Mouse (Mus musculus): ENCODE results near the gene Cep128.

The Cep128 gene

DNA sequence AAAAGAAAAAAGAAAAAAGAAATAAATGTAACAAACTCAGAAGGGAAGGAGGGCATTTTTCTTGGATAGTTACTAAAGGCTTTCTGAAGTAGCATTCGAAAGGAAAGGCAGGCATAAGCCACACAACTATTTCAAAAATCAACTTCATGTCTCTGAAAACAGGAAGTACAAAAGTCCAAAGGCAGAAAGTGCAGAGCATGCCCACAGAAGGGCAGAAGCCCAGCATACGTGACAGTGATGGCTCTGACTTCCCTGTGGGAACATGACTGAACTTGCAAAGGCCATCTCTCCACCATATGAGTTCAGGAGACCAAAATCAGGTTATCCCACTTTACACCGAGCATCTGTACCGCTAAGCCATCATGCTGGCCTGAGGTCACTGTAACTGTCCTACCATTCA lies 71.6 kb downstream of the Cep128 start:
- no peak for DNase-seq (ENCODE audit: extremely low read depth, insufficient read length, low spot score)

DNA sequence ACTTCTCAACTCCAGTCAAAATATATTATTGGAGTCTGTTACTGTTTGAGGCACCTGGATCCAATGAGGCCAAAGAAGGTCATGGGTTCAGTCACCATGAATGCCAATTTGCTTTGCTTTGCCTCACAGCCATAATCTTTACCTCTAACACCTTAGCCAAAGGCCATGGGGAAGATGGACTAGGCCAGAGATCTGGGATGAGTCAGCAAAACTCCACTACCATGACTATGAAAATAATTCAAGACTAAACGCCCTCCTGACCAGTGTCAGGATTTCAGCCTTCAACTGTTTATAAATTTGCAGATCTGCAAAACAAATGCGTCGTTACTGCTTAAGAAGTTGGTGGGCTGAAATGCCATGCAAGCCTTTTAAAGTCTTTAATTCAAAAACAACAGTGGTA lies 76.5 kb downstream of the Cep128 start:
- DNase-seq (ENCODE audit: extremely low read depth, insufficient read length, low spot score): no peak

DNA sequence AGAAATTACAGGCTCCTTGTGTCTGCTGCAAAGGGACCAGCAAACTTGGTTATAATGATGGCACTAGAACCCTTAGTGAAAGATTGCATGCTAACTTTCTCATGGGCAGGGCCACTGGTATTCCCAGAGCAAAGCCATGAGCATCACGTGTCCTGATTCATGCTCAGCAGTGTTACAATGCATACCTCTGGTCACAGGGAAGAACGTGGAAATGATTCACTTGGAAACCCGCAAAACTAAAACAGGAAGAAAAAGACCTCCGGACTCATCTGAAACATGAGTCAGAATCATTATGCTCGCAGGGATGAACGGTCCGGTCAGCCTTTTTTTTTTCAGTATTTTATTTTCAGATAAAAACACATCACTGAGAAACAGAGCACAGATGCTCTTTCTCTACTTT lies 78.4 kb downstream of the Cep128 start:
- DNase-seq (ENCODE audit: extremely low read depth, insufficient read length, low spot score): peak; percentile 61

DNA sequence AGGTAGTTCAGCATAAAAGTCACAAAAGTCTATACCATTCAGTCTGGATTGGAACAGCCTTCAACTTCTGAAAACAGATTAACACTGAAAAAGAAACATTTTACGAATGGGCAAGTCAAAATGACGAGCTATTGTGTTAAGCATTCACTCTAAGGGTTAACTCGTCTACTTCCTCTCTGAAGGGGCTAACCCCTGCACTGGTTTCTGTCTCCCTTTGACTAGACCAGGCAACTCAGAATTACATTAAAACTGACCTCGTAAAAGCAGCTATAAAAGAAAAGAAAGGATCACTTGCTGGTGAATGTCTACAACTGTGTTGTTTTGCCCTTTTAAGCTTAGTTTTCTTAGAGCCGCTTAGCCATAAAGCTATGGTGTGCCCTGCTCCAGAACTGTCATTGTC lies 79.2 kb downstream of the Cep128 start:
- no peak for DNase-seq (ENCODE audit: extremely low read depth, insufficient read length, low spot score)

DNA sequence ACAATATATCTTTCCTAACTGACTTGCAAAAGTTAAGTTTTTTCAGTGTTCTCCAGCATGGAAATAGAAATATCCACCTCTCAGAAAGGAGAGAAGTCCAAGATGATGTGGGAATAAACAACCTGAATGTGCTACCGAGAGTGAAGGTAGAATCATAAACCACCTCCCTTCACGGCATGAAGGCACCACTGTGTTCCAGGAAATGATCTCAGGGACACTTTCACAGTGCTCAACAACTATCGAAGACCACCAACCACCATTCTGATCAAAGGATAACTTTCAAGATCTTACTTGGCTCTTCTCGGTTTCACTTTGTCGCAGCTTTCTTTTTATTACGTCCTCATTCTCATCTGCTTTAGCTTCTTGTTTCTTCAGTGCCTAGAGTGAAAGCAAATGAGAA lies 85.5 kb downstream of the Cep128 start:
- no peak for DNase-seq (ENCODE audit: extremely low read depth, insufficient read length, low spot score)

DNA sequence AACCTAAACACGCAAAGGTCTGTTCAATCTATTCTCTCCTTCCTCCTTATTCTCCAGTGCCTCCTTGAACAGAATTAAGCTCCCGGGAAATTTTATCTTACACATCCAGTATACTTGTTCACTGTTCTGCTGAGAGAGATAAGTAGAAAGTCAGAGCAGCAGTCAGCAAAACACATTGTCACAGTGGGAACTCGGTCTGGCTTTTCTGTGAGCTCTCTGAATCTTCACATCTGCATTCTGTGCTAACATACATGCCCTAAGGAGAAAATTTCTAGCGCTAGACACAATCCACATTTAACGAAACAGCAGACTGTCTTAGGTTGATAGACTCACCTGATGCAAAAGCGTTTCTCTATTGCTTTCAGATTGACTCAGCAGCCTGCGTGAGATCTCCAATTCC lies 88.3 kb downstream of the Cep128 start:
- DNase-seq (ENCODE audit: extremely low read depth, insufficient read length, low spot score): no peak

DNA sequence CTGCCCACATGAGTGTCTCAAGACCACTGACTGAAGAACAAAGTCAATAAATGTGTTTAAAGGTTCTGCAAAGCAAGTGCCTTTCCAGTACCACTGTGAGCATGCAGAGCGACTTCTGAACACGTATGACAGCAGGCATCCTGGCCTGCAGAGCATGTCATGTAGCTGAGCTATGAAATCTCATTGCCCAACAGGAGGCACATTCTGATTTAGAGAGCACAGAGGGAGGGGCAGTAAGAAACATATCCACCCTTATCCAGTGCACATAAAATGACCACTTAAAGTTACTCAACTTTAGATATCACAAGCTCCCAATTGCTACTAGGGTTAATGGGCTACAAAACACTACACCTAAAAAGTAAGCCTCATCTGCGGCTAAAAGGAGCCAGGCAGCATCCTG lies 88.8 kb downstream of the Cep128 start:
- DNase-seq (ENCODE audit: extremely low read depth, insufficient read length, low spot score): no peak

DNA sequence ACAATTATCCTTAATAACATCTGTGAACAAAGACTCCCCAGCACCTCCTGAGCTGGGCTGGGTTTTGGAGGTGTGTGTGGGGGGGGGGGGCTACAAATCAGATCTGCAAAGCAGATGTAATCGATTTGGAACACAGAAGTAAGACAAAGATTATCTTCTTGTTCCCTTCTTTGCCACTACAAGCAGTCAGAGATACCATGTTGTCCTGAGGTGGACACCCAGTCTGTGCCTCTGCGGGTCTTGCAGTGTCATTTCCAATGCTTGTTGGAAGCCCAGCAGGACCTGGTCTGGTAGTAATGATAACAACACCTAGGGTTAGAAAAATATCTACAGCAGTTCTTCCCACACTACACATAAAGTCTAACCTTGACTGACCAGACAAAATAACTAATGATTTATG lies 110.3 kb downstream of the Cep128 start:
- DNase-seq (ENCODE audit: extremely low read depth, insufficient read length, low spot score): no peak

DNA sequence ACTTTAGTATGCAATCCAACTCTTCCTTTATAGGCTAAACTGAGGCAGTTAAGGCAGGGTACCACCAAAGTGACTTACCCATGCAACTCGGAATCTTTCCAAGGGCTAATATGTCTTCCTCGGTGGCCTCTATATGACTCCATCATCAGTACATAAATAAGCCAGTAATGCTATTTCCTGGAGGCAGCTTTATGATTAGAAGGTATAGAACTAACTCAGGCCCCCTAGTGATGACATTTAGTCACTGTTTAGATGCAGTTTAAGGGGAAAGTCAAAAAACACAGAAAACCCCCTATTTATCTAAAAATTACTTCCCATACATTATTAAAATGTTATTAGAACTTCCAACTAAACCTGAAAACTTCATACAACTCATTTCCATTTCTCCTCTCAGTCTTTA lies 114.6 kb downstream of the Cep128 start:
- DNase-seq (ENCODE audit: extremely low read depth, insufficient read length, low spot score): no peak

DNA sequence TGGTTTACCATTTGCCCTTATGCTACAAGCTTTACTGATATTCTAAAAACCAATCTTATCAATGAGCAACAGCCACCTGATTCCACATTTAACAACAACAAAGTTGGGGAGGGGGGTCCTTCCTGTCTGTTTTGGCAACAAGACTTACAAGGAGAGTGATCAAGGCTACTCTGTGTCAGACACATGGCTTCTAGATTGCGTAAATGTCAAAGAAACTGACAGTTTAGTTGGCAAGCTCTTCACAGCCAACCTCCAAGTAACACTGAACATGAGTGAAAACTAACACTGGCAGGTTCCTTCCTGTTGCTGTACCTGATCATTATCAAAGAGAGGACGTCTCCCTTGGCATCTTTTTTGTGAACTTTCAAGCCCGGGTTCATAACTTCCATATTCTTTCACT lies 115.2 kb downstream of the Cep128 start:
- DNase-seq (ENCODE audit: extremely low read depth, insufficient read length, low spot score): no peak

DNA sequence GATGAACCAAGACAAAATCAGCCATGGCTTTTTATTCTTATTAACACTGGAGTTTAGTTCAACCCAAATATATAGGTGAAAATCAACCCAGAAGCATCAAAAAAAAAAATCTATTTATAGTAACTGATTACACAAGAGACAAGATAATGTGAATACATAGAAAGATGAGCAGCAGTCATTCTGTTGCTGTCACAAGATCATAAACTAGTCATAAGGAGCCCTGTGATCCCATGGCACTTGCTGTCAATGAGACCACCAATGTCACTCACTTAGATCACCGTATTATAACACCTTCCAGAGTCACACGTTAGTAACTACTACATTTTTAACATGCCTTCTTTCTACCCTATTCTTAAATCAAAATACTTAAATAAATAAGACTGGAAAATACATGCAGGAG lies 118.2 kb downstream of the Cep128 start:
- DNase-seq (ENCODE audit: extremely low read depth, insufficient read length, low spot score): no peak

DNA sequence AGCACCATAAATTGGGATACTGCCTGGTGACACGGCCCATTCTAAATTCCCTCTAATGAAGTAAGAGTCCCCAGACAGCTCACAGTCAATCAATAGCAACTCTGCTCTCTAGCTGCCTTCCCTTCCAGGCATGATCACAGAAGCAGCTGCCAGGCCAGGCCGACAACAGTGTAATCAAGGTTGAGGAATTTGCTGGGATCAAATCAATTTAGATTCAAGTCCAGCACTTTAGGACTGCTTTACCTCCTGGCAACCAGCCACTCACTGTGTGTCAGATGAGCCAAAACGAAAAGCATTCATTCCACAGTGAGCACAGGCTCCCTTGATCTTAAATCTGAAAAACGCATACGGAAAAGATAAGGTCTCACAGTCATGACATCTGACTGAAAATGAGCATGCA lies 118.7 kb downstream of the Cep128 start:
- no peak for DNase-seq (ENCODE audit: extremely low read depth, insufficient read length, low spot score)

DNA sequence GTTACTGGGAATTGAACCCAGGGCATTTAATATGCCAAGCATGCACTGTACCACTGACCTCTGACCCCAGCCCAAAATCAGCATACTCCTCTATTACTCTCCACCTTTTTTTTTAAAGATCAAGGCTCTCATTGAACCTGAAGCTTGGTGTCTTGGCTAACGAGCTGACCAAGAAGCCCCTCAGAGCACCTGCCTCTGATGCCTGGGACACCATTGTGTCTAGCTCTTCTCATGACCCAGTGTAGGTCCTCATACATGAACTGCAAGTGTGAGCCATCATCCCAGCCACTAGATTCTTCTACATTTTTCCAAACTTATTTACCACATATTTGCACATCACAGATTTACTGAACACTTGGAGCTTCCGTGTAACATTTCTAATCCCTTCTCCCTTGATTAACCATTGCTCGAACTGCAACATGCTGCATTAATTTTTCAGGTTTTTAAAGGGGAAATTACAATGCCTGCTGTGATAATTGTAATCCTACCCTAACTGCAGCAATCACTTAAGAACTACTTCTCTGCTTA lies 119.3 kb downstream of the Cep128 start:
- no peak for DNase-seq (ENCODE audit: extremely low read depth, insufficient read length, low spot score)

DNA sequence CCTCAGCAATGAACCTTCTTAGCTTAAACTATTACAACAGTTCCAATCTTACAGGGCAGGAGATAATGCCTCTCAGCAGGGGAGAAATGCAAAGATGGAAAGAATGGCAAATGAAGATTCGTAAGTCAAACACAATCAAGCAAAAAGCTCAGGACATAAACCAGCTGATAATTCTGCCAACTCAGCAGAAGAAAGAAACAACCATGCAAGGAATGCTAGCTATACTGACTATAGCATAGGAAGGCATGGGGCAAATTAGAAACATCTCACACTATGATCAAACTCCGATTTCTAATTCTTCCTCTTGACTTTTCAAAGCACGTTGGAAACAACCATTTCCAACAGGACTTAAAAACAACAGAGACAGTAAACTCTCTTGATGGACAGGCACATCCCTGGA lies 120.5 kb downstream of the Cep128 start:
- no peak for DNase-seq (ENCODE audit: extremely low read depth, insufficient read length, low spot score)

DNA sequence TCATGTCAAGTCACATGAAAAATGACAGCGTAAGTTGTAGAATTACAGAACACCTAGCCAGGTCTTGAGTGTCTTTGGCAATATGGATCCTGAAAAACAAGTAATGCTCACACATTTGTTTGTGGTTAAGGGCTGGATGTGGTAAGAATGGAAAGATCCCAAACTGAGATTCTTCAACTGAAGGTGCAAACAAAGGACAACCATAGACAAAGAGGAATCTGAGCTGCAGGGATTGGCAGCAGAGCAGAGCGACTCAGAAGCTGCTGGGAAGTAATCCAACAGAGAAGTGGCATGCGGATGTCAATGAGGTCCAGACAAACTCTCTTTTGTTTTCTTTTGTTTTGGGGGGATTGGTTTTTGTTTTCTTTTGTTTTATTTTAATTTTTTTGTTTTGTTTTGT lies 121.4 kb downstream of the Cep128 start:
- DNase-seq (ENCODE audit: extremely low read depth, insufficient read length, low spot score): no peak

DNA sequence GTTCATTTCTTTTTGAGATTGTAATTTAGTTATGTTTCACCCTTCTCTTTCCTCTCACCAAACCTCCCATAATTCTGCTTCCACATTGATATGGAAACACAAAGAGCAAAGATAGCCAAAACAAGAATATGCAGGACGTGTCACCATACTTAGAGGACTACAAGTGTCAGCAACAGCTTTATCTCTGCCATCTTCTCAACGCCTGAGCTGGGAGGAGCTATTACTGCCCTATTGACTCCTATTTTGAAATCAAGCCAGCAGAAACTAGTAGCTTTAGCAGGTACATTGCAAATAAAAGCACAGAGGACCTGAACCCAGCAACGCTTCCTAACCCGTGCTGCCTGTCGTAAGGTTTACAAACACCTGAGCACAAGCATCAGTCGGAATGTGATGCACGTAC lies 127.9 kb downstream of the Cep128 start:
- no peak for DNase-seq (ENCODE audit: extremely low read depth, insufficient read length, low spot score)

DNA sequence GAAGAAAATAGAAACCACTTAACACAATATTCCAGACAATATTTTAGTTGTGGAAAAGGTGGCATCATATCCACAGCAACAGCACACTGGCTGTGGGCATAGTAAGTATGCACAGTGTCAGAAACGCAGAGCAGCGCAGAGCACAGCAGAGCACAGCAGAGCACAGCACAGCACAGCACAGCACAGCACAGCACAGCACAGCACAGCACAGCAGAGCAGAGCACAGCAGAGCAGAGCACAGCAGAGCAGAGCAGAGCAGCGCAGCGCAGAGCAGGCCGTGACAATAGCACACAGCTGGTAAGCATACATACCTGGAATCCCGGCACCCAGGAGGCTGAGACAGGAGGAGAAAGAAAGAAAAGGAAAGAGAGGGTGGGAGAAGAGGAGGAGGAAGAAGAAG lies 129.4 kb downstream of the Cep128 start:
- peak; percentile 11 for DNase-seq (ENCODE audit: extremely low read depth, insufficient read length, low spot score)

DNA sequence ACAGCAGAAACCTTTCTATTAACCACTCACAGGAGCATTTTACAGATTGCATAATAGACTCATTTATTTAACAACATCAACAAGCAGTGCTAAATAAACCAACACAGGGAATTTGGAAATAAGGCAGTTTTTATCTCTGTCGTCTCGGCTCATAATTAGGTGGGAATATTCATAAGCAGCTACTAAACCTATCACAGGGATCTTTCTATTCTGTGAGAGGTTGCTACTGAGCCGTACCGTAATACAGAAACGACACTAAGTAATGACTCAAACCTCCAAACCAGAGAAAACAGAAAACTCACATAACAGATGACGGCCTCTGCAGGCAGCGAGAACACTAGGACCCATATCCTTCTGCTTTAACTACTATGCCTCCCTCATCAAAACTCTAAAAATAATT lies 163.6 kb downstream of the Cep128 start:
- DNase-seq (ENCODE audit: extremely low read depth, insufficient read length, low spot score): no peak

DNA sequence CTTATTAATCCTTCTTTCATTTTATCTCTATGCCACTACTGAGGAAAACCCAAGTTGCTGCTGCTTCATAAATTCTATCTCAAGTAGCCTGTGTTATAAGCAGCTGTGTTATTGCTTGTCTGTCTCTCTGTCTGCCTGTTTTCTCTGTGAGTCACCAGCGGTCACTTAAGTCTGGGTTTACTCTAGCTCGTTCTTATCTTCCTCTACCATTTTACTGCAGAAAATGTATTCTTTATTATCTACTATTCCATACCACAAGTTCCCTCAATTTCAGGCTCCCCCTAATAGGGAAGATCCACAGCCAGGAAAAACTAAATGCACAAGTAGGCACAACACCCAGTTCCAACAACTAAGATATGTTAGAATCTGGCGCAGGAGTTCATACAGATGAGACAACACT lies 178.7 kb downstream of the Cep128 start:
- DNase-seq (ENCODE audit: extremely low read depth, insufficient read length, low spot score): no peak

DNA sequence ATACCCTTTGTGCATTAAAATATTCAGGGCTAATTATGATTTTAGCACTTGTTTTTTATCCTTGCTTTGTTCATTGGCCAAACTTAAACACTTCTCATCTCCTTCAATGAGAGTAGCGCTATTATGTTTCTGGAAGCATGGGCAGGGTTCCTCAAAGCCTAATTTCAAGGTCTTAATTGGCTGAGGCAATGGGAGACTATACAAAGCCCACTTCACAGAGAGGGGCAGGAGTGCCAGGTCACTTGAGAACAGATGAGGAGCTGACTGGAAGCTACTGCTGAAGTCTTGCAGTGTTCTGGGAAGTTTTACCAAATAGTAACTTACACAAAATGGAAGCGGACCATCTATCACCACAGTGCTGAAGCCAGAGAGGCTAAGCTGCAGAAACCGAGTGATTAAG lies 179.9 kb downstream of the Cep128 start:
- no peak for DNase-seq (ENCODE audit: extremely low read depth, insufficient read length, low spot score)

DNA sequence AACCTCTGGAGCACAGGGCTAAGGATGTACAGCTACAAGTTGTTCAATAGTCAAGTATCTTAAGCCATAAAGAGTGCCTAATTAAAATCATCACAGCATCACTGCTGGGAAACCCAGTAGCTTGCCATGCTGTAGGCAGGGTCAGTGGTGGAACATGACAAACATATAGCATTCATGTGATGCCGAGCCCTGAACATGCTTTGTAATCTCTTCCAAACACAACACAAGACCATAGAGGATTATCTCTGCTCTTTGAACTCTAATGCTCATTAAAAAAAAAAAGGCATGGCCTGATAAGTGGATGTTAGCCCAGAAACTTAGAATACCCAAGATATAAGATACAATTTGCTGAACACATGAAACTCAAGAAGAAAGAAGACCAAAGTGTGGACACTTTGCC lies 181.7 kb downstream of the Cep128 start:
- DNase-seq (ENCODE audit: extremely low read depth, insufficient read length, low spot score): no peak

DNA sequence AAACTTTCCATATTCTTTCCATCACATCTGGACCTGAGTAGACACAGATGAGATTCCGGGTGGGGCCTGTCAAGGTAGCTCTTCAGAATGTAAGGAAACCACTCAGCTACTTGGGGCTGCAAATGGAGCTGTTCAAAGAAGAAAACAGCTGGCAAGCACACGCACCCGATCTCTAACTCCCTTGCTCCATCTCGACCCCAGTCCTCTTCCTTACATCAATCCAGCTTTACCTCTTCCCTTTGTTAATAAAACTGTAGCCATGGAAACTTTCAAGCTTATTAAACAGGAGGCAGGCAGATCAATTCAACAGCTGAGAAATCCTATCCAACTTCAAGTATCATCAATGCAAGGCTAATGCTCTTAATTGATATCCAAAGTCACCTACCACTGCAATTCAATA lies 195.1 kb downstream of the Cep128 start:
- no peak for DNase-seq (ENCODE audit: extremely low read depth, insufficient read length, low spot score)

DNA sequence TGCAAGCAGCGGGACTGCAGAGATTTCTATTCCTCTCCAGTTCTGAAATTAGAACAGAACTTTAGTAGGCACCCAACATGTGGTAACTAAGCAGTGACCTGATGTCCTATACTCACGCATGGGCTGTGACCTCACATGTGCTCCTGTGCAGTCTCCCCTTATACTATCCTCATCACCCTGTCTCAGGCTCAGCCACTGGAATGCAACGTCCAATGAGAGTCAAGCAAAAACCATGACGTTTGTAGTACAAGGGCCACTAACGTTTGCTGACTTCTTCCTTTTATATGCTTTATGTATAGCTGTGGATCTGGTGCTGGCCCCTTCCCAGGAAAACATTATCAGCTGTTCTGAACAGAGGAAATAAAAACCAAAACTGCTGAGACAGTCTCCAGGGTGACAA lies 198.6 kb downstream of the Cep128 start:
- DNase-seq (ENCODE audit: extremely low read depth, insufficient read length, low spot score): no peak

DNA sequence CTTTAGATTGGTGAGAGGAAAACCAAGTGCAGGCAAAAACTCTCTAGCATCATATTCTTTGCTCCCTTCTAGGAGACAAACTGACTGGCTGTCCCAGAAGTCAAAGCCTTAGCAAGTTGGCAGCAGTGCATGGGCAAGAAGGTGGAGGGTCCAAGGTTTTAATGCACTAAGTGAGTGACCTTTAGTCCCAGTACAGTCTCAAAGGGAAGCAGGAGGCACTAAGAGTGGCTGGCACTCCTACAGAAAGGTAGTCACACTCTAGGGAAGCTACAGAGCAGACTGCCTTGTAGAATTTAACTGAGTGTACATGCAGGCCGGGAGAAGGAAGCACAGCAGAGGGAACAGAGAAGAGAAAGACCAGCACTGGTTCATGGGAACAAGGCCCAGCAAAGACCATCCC lies 199.6 kb downstream of the Cep128 start:
- no peak for DNase-seq (ENCODE audit: extremely low read depth, insufficient read length, low spot score)

Measured in 3134 (cell line).